Mouse (Mus musculus): ENCODE measurements at regions not wholly inside any gene's neighbourhood (a gene's known extent, or its start where the extent isn't known, plus 50 kb on each side); places are given as distances from the start of the nearest gene placed in this dataset.
"Not testable (repeated sequence)": the region's sequence is repeated elsewhere in the genome, so short reads cannot be mapped to it uniquely, and the experiment has no call there.

GRCm38 (mm10) chr3:21945775-21946174 is 130.7 kb upstream of the Tbl1xr1 start:
- no peak for DNase-seq

- no peak for DNase-seq
Measured at GRCm38 (mm10) chr3:21947320-21948073, 129.0 kb upstream of the Tbl1xr1 start.

- DNase-seq, result no peak
Measured at GRCm38 (mm10) chr3:21948074-21948659, 128.3 kb upstream of the Tbl1xr1 start.

GRCm38 (mm10) chr3:21949459-21949858 is 127.0 kb upstream of the Tbl1xr1 start:
- DNase-seq, result no peak

- DNase-seq, result no peak
Measured at GRCm38 (mm10) chr3:21950571-21950970, 125.9 kb upstream of the Tbl1xr1 start.

- DNase-seq, result no peak
Measured at GRCm38 (mm10) chr3:21951446-21952285, 124.8 kb upstream of the Tbl1xr1 start.

GRCm38 (mm10) chr3:21952695-21953415 is 123.6 kb upstream of the Tbl1xr1 start:
- no peak for DNase-seq

GRCm38 (mm10) chr3:21953416-21953810 is 123.0 kb upstream of the Tbl1xr1 start:
- no peak for DNase-seq

- peak in 1 of 2 experiments; percentile 27 for DNase-seq
Measured at GRCm38 (mm10) chr3:21955681-21956080, 120.8 kb upstream of the Tbl1xr1 start.

GRCm38 (mm10) chr3:21957105-21957504 is 119.3 kb upstream of the Tbl1xr1 start:
- not testable (repeated sequence) for DNase-seq

GRCm38 (mm10) chr3:21958595-21959286 is 117.7 kb upstream of the Tbl1xr1 start:
- DNase-seq, result no peak

- no peak for DNase-seq
Measured at GRCm38 (mm10) chr3:21961091-21961490, 115.4 kb upstream of the Tbl1xr1 start.

GRCm38 (mm10) chr3:21961746-21962145 is 114.7 kb upstream of the Tbl1xr1 start:
- DNase-seq, result no peak

- no peak for DNase-seq
Measured at GRCm38 (mm10) chr3:21962360-21962782, 114.1 kb upstream of the Tbl1xr1 start.

- DNase-seq, result peak in 1 of 2 experiments; percentile 24
Measured at GRCm38 (mm10) chr3:21962921-21963732, 113.3 kb upstream of the Tbl1xr1 start.

- DNase-seq, result no peak
Measured at GRCm38 (mm10) chr3:21963733-21964351, 112.6 kb upstream of the Tbl1xr1 start.

GRCm38 (mm10) chr3:21964438-21964837 is 112.0 kb upstream of the Tbl1xr1 start:
- no peak for DNase-seq

- DNase-seq, result no peak
Measured at GRCm38 (mm10) chr3:21965556-21965955, 110.9 kb upstream of the Tbl1xr1 start.

GRCm38 (mm10) chr3:21971731-21972130 is 104.7 kb upstream of the Tbl1xr1 start:
- DNase-seq, result no peak

GRCm38 (mm10) chr3:21973153-21973552 is 103.3 kb upstream of the Tbl1xr1 start:
- no peak for DNase-seq

- no peak for DNase-seq
Measured at GRCm38 (mm10) chr3:21973681-21974080, 102.8 kb upstream of the Tbl1xr1 start.

Data from thymus, postnatal 36 days (tissue).